Mouse (Mus musculus): ENCODE measurements around the gene Frmd4b. TPM values are rescaled to one million over a fixed set of nuclear protein-coding genes. Genes with fewer than 3 reads are reported as not detected.

Gene Frmd4b
- polyA plus RNA-seq, 1 experiment from 2014 or later, result 6.3 TPM

- DNase-seq (ENCODE audit: low spot score), result no peak
Measured at GRCm38 (mm10) chr6:97478981-97479860, 138.1 kb downstream of the Frmd4b start.

GRCm38 (mm10) chr6:97473672-97474071, 143.7 kb downstream of the Frmd4b start:
- no peak for DNase-seq (ENCODE audit: low spot score)

GRCm38 (mm10) chr6:97472873-97473550, 144.3 kb downstream of the Frmd4b start:
- no peak for DNase-seq (ENCODE audit: low spot score)

GRCm38 (mm10) chr6:97463898-97464524, 153.3 kb downstream of the Frmd4b start:
- DNase-seq (ENCODE audit: low spot score), result no peak

GRCm38 (mm10) chr6:97462421-97462820, 154.9 kb downstream of the Frmd4b start:
- no peak for DNase-seq (ENCODE audit: low spot score)

- DNase-seq (ENCODE audit: low spot score), result no peak
Measured at GRCm38 (mm10) chr6:97459112-97459511, 158.2 kb downstream of the Frmd4b start.

- DNase-seq (ENCODE audit: low spot score), result no peak
Measured at GRCm38 (mm10) chr6:97458358-97458757, 159.0 kb downstream of the Frmd4b start.

GRCm38 (mm10) chr6:97457954-97458353, 159.4 kb downstream of the Frmd4b start:
- DNase-seq (ENCODE audit: low spot score), result peak; percentile 35

- DNase-seq (ENCODE audit: low spot score), result no peak
Measured at GRCm38 (mm10) chr6:97457210-97457609, 160.1 kb downstream of the Frmd4b start.

GRCm38 (mm10) chr6:97452223-97452622, 165.1 kb downstream of the Frmd4b start:
- DNase-seq (ENCODE audit: low spot score), result no peak

GRCm38 (mm10) chr6:97449806-97450205, 167.5 kb downstream of the Frmd4b start:
- no peak for DNase-seq (ENCODE audit: low spot score)

- no peak for DNase-seq (ENCODE audit: low spot score)
Measured at GRCm38 (mm10) chr6:97447020-97447419, 170.3 kb downstream of the Frmd4b start.

- DNase-seq (ENCODE audit: low spot score), result no peak
Measured at GRCm38 (mm10) chr6:97444145-97444544, 173.2 kb downstream of the Frmd4b start.

GRCm38 (mm10) chr6:97443522-97443921, 173.8 kb downstream of the Frmd4b start:
- no peak for DNase-seq (ENCODE audit: low spot score)

GRCm38 (mm10) chr6:97441357-97441756, 176.0 kb downstream of the Frmd4b start:
- DNase-seq (ENCODE audit: low spot score), result no peak

- DNase-seq (ENCODE audit: low spot score), result no peak
Measured at GRCm38 (mm10) chr6:97438918-97439645, 178.3 kb downstream of the Frmd4b start.

GRCm38 (mm10) chr6:97434753-97435152, 182.6 kb downstream of the Frmd4b start:
- DNase-seq (ENCODE audit: low spot score), result no peak

GRCm38 (mm10) chr6:97431309-97432004, 185.9 kb downstream of the Frmd4b start:
- DNase-seq (ENCODE audit: low spot score), result no peak

- no peak for DNase-seq (ENCODE audit: low spot score)
Measured at GRCm38 (mm10) chr6:97430519-97430918, 186.8 kb downstream of the Frmd4b start.

- DNase-seq (ENCODE audit: low spot score), result peak; percentile 26
Measured at GRCm38 (mm10) chr6:97429688-97430343, 187.5 kb downstream of the Frmd4b start.

Data from thymus, postnatal 0 days (tissue).